Mouse (Mus musculus) Muller cell, postnatal 12 days (primary cell): ENCODE results near the gene Atp6v1a.

Experiments used
- DNase-seq: peaks from one replicate; pipeline ENCODE4 v3.0.0-alpha.2; 2015; ENCODE audit errors: inconsistent ontology term

The Atp6v1a gene

DNA sequence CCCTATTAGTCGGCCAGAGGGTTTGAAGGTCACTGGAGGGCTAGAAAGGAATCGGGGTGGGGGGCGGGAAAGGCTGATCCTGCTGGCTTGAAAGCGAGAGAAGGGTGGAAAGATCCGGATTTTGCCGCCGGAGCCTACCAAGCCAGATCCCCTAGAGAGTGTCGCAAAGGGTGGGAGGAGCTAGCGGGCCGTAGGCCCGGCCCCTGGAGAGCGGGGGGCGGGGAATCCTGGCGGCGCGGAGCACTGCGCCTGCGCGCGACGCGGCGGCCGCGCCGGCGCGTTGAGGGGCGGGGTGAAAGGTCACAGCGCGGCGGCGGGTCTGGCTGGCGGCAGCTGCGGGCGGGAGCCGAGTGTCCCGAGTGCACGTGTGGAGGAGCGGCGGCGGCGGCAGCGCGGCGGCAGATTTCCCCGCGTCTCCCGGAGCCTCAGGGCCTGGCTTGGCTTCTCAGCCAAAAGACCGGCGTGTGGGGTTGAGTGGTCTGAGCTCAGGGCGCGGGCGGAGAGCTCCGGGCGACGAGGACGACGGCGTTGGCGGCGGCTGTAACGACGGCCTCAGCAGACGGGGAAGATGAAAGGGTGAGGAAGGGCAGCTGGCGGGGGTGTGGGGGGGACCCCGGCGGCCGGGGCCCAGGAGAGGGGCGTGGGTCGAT is at the start of gene Atp6v1a, which contains the start of gene Naa50:
Gene Atp6v1a, minus strand, starts transcription at position 170 of the 650 bp plus-strand sequence.
Gene Naa50, plus strand, starts transcription at position 295 of the 650 bp plus-strand sequence.
- DNase-seq = no peak

DNA sequence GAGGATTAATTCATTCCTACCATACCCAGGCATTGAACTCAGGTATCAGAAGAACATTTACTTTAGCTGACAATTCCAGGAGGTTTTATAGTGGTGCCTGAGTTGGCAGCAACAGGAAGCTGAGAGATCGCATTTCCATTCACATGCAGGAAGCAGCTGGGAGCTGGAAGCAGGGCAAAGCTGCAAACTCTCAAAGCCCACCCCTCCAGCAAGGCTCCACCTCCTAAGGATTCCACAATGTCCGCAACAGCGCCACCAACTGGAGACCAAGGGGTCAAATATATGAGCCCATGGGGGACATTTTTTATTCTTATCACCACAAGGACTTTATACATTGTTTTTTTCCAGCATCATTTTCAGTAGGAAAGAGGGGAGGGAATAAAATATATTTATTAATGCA is 49.3 kb upstream of the Atp6v1a start:
- no peak for DNase-seq

DNA sequence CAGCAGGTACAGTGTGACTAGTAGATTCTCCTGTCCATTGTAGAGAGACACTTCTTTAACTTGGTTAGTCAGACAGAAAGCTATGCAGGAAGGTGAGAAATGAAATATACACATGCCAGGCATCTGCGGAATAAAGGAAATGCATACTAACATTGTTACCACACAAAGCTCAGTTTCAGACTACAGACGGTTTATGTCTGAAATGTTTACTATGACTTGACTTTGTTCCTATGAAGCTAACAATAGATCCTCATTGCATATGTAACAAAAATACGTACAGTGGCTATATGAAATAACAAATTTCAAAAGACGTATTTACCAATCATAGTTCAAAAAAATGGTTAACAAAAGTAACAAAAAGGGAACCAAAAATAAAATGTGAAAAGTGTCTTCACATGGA is 47.7 kb upstream of the Atp6v1a start:
- DNase-seq = no peak

DNA sequence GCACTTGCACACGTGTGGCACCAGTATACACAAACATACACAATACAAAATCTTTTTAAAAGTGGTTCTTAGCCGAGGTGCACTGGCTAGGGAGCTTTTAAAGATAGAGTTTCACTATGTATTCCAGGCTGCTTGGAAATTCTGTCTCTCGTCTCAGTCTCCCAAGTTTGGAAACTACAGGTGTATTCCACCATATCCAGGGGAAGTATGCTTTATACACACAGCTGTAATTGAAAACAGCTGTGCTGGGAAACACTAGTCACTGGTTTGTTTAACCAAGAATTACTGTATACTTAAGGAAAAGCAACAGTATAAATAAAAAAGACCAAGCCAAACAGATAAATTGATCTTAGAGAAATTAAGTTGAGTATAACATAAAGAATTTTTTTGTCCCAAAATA is 45.3 kb upstream of the Atp6v1a start:
- no peak for DNase-seq

DNA sequence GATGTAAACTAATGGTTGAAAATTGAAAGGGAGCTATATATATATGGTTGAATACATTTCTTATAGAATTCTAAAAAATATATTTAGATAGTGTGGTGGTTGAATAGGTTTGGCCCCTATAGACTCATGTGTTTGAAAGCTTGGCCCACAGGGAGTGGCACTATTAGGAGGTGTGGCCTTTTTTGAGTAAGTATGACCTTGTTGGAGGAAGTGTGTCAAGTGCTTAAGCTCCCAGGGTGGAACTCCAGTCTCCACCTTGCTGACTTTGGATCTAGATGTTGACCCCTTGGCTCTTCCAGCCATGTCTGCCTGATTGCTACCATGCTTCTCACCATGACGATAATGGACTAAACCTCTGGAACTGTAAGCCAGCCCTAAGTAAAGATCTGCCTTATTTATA is 43.1 kb upstream of the Atp6v1a start:
- no peak for DNase-seq

DNA sequence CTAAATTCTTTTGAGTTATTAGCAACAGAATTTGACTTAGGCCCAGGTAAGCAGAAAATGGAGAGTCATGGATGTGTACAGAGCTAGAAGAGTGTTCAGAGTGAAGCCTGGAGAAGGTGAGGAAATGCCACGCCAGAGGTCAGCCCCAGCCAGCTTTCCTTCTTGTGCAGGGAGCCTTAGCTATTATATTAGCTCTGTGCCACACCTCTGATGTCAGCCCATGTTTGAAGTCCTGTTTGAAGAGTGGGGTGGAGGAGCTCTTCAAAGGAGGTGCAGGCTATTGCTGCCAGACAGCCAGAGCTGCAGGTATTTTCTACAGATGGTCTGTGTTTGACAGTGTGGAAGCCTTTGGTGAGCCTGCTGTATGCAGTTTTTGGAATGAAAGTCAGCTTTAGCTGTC is 39.0 kb upstream of the Atp6v1a start:
- no peak for DNase-seq

DNA sequence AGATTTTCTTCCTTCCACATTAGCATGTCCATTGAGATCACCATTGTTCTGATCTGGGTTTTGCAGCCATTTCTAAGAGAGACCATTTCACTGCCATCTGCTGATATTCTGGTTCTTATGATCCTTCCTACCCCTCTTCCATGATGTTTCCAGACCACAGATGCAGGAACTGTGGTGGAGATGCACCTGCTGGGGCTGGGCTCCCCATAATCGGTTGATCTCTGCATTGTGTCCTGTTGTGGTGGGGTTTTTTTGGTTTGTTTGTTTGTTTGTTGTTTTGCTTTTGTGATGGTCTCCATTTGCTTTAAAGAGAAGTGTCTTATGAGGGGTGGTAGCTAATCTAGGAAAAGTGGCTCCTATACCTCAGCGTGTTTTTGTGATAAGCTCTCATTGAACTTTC is 37.0 kb upstream of the Atp6v1a start:
- DNase-seq = no peak

DNA sequence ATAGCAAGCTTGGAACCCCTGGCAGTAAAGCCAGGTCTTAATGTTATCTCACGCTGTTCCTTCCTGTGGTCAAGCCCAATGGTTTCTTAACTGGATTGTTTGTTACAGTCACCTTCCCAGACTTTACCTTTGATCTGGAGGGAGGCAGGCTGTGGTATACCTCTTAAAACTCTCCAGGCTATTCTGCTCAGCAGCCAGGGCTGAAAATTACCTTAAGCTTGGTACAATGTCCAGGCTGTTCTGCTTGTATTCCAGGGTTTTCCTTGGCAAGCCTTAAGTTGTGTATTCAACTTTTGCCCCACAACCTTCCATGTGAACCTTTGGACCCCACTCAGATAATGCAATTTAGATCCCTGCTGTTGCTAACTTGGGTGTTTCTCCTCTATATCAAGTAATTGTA is 35.5 kb upstream of the Atp6v1a start:
- DNase-seq = no peak

DNA sequence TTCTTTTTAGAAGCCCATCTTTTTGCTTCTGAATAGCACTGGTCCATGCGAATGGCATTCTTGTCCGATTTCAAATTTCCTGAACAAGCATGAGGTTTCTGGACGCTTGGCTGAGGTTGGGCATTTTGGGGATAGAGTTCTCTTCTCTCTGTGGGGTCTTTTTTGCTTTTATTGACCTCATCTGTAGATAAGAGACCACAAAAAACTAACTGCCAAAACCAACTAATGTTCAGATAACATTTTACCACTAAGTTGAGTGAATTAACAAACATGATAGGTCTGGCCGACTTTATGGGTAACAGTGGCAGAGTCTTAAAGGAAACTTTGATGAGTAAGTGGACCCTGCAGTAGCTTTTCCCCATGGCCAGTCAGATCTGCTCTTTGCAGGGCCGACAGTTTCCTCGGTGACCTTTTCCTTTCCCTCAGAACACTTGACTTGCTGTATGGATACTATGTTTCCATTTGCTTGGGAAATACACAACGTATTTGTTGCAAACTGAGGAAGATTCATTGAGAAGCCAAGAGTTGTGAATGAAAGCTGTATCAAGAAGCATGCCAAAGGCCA is 34.5 kb upstream of the Atp6v1a start:
- peak; percentile 5 for DNase-seq

DNA sequence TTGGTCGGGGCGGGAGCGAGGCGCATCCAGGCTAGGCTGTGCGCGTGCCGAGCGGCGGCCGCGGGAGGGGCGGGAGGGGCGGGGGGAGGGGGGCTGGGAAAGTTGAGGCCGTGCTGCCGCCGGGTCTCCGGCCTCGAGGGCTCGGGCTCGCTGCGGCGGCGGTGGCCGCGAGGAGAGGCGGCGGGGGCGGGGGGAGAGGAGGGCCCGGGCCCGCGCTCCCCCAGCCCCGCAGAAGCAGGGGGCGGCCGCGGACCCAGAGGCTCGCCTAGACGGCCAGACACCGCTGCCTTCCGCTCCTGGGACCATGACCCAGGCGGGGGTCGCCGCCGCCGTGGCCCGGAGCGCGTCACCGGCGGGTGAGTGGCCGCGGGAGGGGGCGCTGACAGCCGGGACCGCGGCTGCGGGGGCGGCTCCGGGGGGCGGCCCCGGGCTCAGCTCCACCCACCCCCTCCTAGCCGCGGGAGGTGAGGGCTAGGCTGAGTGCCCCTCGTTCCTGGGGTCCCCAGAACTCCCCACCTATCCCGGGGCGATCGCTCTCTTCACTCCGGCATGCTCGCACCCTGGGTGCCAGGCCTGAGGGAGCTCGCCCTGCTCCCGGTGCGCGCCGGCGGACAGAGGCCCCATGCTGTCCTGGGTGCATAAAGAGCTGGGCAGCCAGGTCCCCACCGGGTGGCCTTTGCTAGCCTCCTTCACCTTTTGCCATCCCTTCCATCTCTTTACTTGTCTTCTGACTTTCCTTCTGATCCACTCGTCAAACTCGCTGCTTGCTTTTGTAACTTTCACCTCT is 33.8 kb upstream of the Atp6v1a start, which contains the start of gene Usf3:
Gene Usf3, plus strand, starts transcription at position 92 of the 787 bp plus-strand sequence.
- peak; percentile 66 for DNase-seq

DNA sequence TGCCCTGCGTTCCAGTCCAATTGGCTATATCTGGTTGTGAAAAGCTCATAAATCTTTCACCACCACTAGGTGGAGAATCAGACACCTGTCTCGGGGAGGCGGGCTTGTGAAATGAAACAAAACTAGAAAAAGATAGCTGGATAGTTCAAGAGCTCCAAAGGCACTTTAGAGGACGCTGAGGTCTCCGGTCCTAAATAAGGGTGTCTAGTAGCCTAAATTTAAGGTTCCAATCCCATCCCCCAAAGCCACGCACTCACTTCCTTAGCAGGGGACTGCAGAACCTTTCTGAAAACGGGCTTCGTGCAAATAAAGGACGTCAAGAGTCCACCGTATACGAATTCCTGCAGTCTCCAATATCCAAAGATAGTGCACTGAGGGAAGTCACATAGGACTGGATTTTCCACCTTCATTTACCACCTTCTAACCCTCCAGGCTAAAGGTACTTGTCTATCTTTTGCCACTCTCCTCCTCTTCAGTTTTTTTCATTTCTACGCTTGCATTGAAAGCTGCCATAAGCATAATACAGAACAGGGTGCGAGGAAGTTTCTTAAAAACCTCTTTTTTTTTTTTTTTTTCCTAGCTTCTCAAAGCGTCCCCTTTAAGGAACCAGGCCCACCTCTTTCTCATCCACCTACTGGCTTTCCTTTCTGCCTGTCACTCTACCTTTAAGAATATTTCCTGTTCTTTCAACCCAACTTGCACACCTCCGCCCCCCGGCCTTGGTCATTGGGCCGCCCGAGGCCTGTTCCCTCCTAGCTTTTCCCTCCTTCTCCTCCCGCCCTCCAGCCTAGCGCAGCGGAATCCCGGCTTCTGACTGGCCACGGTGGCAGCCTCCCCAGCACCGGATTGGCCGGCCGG is 33.0 kb upstream of the Atp6v1a start:
- DNase-seq = peak; percentile 100

DNA sequence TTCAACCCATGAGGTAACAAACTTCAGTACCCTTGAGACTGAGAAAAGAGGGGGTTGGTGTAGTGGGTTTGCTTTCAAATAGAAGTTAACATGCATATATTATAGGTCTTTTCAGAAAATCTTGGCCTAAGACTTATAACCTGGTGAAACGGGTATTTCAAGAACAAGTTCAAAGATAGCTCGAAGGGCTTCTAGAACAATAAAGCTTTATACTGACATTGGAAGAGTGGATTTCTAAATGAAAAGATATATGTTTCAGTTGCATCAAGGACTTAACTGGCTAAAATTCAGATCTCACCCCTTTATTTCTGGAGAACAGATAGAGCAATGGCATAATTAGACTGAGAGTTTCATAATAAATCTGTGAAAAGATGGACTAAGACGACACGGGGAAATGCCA is 29.5 kb upstream of the Atp6v1a start:
- DNase-seq = no peak

DNA sequence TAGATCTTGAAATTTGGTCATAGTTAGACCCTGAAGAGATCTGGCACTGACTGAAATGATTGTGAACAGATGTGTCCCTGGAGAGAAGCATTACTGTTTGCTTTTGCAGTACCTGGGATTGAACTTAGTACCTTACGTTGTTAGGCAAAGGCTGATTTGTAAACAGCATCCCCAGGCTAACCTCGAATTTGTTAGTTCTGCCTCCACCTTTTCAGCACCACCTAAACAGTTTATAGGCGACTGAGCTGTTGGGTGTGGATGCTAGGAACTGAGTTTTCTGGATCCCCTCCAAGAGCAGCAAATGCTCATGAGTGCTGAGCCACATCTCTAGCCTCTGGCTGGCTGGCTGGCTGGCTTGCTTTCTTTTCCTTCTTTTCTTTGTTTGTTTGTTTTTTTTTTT is 25.7 kb upstream of the Atp6v1a start:
- DNase-seq = no peak

DNA sequence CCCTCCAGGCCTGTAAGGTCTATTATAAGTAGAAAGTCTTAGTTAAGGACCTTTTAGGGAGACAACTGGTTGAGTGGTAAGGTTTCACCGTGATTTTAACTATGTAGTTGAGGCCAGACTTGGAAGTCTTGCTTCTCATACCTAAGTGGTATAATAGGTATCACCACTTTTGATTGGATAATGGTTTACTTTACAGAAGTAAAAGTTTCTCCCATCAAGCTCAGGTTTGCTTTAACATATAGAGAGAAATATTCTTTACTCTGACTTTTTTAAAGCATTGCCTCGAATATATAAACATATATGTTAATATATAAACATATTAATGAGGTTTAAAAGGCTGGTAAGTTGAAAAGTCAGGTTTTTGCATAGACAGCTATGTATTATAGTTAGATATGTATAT is 24.3 kb upstream of the Atp6v1a start:
- no peak for DNase-seq

DNA sequence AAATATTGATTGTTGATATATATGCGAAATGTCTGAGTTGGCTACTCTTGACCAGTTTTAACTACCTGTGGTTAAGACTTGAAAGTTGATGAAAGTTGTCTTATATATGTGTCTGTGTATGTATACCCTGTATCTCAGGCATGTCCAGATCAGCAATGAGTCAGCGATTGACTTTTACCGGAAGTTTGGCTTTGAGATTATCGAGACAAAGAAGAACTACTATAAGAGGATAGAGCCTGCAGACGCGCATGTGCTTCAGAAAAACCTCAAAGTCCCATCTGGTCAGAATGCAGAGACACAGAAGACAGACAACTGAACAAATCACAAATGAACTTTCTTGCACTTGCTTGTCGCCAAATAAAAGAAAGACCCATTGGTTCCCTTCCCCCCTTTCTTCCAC is 19.8 kb upstream of the Atp6v1a start:
- DNase-seq = no peak

DNA sequence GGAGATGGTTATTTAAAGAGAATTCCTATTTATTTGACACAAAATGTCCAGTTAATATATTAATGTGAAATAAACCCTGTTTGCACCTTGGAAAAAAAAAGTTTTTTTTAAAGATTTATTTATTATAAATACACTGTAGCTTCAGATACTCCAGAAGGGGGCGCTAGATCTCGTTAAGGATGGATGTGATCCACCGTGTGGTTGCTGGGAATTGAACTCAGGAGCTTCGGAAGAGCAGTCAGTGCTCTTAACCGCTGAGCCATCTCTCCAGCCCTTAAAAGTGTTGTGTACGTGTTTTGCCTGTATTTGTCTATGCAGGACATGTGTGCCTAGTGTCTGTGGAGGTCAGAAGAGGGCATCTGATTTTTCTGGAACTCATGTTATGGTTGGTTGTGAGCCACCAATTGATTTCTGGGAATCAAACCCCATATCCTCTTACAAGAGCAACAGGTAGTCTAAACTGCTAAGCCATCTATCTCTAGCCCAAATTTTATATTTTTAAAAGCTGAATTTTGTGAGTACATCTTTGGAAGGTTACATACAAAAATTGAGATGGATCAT is 15.1 kb upstream of the Atp6v1a start:
- DNase-seq = no peak

DNA sequence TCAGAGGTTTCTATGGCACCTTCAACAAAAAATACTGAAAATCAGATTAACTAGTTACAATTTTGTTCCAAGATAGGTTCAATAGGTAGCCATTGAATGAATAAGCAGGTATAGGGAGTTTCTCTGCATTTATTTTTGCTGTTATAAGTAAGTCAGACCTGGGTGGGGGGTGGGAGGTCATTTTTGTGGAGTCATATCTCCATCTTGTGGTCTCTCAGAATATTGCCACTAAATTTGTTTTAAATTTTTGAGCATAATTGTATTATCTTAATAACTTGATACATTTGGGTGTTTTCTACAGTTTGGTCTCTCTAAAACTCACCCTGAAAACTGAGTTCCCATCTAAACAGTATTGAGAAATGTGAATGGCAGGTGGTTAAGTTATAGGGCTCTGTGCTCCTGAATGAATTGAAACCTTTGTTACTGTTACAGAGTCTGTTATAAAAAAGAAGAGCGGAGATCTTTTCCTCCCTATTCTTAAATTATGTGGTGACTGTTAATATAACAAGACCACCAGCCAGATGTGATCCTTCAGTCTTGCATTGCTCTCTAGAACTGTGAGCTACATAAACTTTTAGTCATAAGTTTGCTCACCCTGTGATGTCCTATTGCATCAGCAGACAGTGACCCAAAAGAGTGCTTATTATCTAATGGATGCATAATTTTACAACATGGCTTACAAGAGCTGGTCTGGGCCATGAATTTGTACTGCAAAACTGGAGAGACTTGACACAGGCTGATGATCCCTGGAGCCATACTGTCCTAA is 9.7 kb upstream of the Atp6v1a start:
- no peak for DNase-seq

DNA sequence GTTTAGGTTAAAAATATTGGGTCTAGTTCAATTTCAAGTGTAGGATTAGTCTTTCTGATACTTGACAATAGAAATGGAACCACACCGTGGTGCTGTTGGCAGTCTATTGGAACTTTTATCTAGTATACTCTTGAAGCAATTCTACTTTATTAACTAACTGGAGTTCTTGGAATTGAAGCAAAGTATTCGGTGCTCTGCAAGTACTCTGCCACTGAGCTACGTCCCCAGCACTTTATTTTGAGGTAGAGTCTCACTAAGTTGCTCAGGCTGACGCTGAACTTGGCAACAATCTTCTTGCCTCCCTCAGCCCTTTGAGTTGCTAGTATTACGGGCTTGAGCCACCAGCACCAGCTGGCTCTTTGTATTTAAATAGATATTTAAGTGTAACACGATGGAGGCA is 2.0 kb upstream of the Atp6v1a start:
- no peak for DNase-seq

DNA sequence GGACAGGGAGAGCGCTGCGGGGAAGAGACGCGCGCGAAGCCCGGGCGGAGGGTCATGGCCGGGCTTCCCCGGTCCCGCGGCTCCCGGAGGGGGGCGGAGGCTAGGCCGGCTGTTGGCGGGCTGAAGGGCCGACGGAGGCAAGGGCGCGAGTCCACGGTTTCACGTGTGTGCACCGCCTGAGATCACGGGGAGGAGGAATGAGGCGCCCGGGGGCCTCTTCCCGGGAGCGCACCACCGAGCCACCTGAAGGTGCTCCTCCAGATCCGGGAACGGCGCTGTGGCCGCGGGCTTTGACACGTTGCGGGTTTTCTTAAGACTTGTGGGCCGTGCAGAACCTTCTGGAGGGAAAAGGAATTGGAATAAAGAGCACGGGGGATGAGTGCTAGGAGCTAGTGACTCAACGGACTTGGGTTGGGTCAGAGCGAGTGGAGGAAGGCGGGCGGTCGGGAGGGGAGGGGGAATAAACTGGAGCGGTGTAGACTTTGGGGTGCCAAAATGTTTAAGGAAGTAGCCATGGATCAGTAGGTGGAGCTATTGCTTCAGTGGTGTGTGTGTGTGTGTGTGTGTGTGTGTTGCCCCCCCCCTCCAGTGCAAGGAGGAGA is 782 bp upstream of the Atp6v1a start:
- DNase-seq = peak; percentile 94

DNA sequence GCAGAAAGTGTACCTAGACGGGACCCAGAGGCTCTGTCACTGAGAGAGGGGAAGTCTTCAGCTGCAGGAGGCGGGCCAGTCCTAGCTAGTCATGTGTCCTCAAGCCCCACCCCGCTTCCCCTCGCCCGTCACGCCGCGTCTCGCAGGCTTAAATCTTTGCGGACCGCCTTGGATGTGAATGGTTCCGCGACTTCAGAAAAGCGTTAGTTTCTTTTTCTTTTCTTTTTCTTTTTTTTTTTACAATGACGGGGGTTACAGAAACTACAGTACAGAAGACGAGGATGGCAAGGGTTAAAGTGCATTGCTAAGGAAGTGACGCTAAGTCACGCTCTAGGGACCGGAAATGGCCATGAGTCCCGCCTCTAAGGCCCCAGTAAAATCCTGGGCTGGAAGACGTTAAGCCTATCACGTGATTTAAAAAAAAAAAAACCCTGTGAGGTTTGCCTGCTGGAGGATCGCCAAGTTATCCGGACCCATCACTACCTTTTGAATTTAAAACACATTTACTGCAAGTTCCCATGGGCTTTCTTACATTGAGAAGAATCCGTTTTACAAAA is 448 bp downstream of the Atp6v1a start:
- peak; percentile 95 for DNase-seq
